Mouse (Mus musculus) spleen, postnatal 0 days (tissue): ENCODE data around the gene Neto2. TPM values are rescaled to one million over a fixed set of nuclear protein-coding genes. Genes with fewer than 3 reads are reported as not detected.

ENCODE experiments used
- polyA plus RNA-seq: library from polyadenylated mRNA; unstranded; fragments of >200 nt; fragmentation: Nextera tagmentation; extraction: Ambion mirVana; gene quantifications from 2 replicates; pipeline ENCODE4 v1.2.1, GENCODE M21; 2015

The Neto2 gene
- polyA plus RNA-seq: 1.0 and 1.1 TPM in 2 replicates

DNA sequence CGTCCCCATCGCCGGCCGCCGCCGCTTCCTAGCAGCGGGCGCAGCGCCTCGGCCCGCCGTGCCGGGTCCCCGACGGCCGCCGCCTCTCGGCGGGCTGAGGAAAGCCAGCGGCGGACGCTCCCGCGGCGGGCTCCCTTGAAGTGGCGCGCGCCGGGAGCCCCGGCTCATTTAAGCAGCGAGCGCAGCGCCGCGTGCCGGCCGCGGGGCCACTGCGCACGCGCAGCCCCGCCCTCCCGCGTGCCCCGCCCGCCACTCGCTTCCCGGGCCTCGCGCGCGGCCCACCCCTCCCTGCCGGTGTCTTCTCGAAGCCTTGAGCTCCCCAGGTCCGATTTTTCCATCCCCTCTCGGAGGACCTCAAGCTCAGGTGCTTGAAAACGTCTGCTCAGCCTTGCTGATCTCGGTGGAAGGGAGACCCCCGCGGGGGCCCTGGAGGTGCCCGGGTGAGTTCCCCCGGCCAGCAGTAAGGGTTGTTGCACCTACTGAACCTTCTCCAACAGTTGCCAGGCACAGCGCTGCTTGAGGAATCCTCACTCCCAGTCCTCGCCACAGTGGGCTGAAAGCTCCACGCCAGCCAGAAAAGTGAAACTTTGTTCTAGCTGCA lies at the start of gene Neto2:
Gene Neto2 (minus strand): TSS at position 174 of the 601 bp plus-strand sequence.

Other genes with a start within 250 kb of the Neto2 start
- 1.5 and 1.8 TPM in 2 replicates for gene Gpt2, start 208.3 kb downstream of the Neto2 start, polyA plus RNA-seq
- 74.2 and 78.6 TPM in 2 replicates for gene Dnaja2, start 145.6 kb downstream of the Neto2 start, polyA plus RNA-seq
- 22.7 and 25.8 TPM in 2 replicates for gene Itfg1, start 140.0 kb upstream of the Neto2 start, polyA plus RNA-seq
- 16.6 and 20.3 TPM in 2 replicates for gene Phkb, start 140.0 kb upstream of the Neto2 start, polyA plus RNA-seq